Mouse (Mus musculus) embryonic facial prominence, embryonic 13.5 days (tissue): ENCODE measurements around the gene Adgrb3. TPM values are rescaled to one million over a fixed set of nuclear protein-coding genes. Genes with fewer than 3 reads are reported as not detected.

Source experiments
- ATAC-seq: fragments of 200-750 bp; cut with Nextera tagmentation; 2 replicates; pipeline ENCODE4 v1.8.0; 2017; ENCODE audit warnings: low read depth; ENCODE audit not compliant: insufficient number of reproducible peaks, insufficient read depth, low FRiP score, low TSS enrichment
- H3K27ac ChIP-seq: fragments of 300-500 bp; sonication (generic); 2 replicates; pipeline ENCODE4 v1.5.1; 2015; ENCODE audit warnings: moderate library complexity, mild to moderate bottlenecking, inconsistent platforms
- H3K27me3 ChIP-seq: fragments of 300-500 bp; sonication (generic); 2 replicates; pipeline ENCODE4 v1.6.1; 2015; ENCODE audit warnings: mild to moderate bottlenecking, inconsistent platforms
- H3K36me3 ChIP-seq: fragments of 300-500 bp; sonication (generic); 2 replicates; pipeline ENCODE4 v1.6.1; 2015; ENCODE audit warnings: mild to moderate bottlenecking, inconsistent platforms
- H3K4me1 ChIP-seq: fragments of 300-500 bp; sonication (generic); 2 replicates; pipeline ENCODE4 v1.6.1; 2015; ENCODE audit warnings: inconsistent platforms
- H3K4me2 ChIP-seq: fragments of 300-500 bp; sonication (generic); 2 replicates; pipeline ENCODE4 v1.6.1; 2015; ENCODE audit warnings: moderate library complexity, mild to moderate bottlenecking, inconsistent platforms
- H3K4me3 ChIP-seq: fragments of 300-500 bp; sonication (generic); 2 replicates; pipeline ENCODE4 v1.5.1; 2015; ENCODE audit warnings: mild to moderate bottlenecking, inconsistent platforms
- H3K9ac ChIP-seq: fragments of 300-500 bp; sonication (generic); 2 replicates; pipeline ENCODE4 v1.6.1; 2015; ENCODE audit warnings: mild to moderate bottlenecking, inconsistent platforms
- H3K9me3 ChIP-seq: fragments of 300-500 bp; sonication (generic); 2 replicates; pipeline ENCODE4 v1.6.1; 2016; ENCODE audit warnings: inconsistent platforms
- WGBS: fragments of 180-500 bp; shearing (Covaris S2); methylation state at CpG from one replicate; pipeline ENCODE4 v1.1.7; 2015; ENCODE audit warnings: mixed read lengths; 5-methylcytosine and 5-hydroxymethylcytosine counted together
- polyA plus RNA-seq: library from polyadenylated mRNA; unstranded; fragments of >200 nt; fragmentation: Nextera tagmentation; extraction: Ambion mirVana; gene quantifications from 2 replicates; pipeline ENCODE4 v1.2.1, GENCODE M21; 2015

Adgrb3 gene
- polyA plus RNA-seq, 1 experiment from 2014 or later, result 1.7 TPM

GRCm38 (mm10) chr1:25826771-25827170 lies 2.7 kb downstream of the Adgrb3 start:
- WGBS, result 5% methylated on average over 7 of the region's 7 CpGs
- Histone ChIP-seq H3K27ac (no peak overlapping the region), H3K9ac (no peak overlapping the region), H3K27me3 (peaks cover 62% of the 10 kb centered on the region), H3K9me3 (no peaks in the 10 kb centered on the region), H3K36me3 (no peaks in the 10 kb centered on the region), H3K4me2 (peak overlapping the region; percentile 9; the same call in 1 of the 2 replicates), H3K4me1 (peaks cover 11% of the 10 kb centered on the region; the same call in 1 of the 2 replicates), H3K4me3 (no peak overlapping the region)
- ATAC-seq, result no peak

DNA sequence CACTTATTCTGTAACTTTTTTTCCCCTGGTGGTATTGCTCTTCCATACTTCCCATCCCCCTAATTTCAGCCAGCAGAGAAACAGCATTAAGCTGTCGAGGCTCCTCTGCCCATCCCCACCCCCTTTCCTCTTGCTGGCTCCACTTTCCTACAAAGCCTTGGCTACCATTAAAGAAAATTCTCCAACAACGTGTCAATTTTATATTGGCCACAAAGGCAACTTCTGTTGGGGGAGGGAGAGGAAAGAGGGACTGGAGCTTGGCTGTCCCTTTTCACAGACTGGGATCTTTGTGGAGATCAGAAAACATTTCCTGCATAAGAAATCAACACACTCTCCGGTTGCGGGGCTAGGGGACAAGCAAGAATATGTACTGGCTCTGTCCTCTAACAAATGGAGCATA lies 4.9 kb downstream of the Adgrb3 start:
- Histone ChIP-seq H3K4me1 (peaks cover 8% of the 10 kb centered on the region; the same call in 1 of the 2 replicates), H3K9ac (no peak overlapping the region), H3K36me3 (no peaks in the 10 kb centered on the region), H3K27me3 (peaks cover 41% of the 10 kb centered on the region), H3K4me3 (no peak overlapping the region), H3K9me3 (no peaks in the 10 kb centered on the region), H3K4me2 (no peak overlapping the region), H3K27ac (no peak overlapping the region)
- no peak for ATAC-seq
- 30% methylated on average over 4 of the region's 4 CpGs for WGBS

- Histone ChIP-seq H3K27ac (no peak overlapping the region), H3K27me3 (peaks cover 34% of the 10 kb centered on the region), H3K4me2 (no peak overlapping the region), H3K36me3 (no peaks in the 10 kb centered on the region), H3K9me3 (no peaks in the 10 kb centered on the region), H3K9ac (no peak overlapping the region), H3K4me1 (peaks cover 2% of the 10 kb centered on the region; the same call in 1 of the 2 replicates), H3K4me3 (no peak overlapping the region)
- no peak for ATAC-seq
- WGBS, result 65% methylated on average over 10 of the region's 10 CpGs
These were observed 5.5 kb downstream of the Adgrb3 start for GRCm38 (mm10) chr1:25823961-25824360.

- Histone ChIP-seq H3K4me3 (no peak overlapping the region), H3K27ac (no peak overlapping the region), H3K36me3 (no peaks in the 10 kb centered on the region), H3K9me3 (no peaks in the 10 kb centered on the region), H3K4me2 (no peak overlapping the region), H3K4me1 (no peaks in the 10 kb centered on the region), H3K27me3 (no peaks in the 10 kb centered on the region), H3K9ac (no peak overlapping the region)
- no peak for ATAC-seq
- 56% methylated on average over 1 of the region's 1 CpGs for WGBS
These were observed 14.0 kb downstream of the Adgrb3 start for GRCm38 (mm10) chr1:25815491-25815890.

DNA sequence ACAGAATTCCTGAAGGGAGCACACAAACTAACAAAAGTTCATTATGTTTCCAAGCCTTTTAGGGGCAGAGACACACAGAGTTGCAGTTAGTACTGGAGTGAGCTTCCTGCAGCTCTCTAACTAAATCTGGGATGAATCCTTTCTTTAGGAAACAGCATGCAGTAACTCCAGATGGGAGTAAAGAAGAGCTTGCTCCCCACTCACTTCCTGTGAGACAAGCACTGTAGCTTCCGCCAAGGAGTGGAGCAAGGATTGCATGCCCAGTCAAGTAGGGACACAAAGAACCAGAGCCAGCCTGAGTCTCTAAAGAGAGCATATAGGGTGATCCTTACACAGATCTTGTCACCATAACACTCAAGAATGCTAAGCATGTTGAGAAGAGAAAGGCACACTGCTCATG lies 50.7 kb downstream of the Adgrb3 start:
- 57% methylated on average over 1 of the region's 1 CpGs for WGBS
- Histone ChIP-seq H3K27ac (no peak overlapping the region), H3K4me3 (no peak overlapping the region), H3K4me1 (no peaks in the 10 kb centered on the region), H3K9me3 (no peaks in the 10 kb centered on the region), H3K27me3 (no peaks in the 10 kb centered on the region), H3K4me2 (no peak overlapping the region), H3K9ac (no peak overlapping the region), H3K36me3 (no peaks in the 10 kb centered on the region)
- no peak for ATAC-seq

- Histone ChIP-seq H3K4me3 (no peak overlapping the region), H3K4me1 (no peaks in the 10 kb centered on the region), H3K36me3 (no peaks in the 10 kb centered on the region), H3K27me3 (no peaks in the 10 kb centered on the region), H3K9me3 (no peaks in the 10 kb centered on the region), H3K4me2 (no peak overlapping the region), H3K9ac (no peak overlapping the region), H3K27ac (no peak overlapping the region)
- no peak for ATAC-seq
- WGBS, result 90% methylated on average over 4 of the region's 4 CpGs
These were observed 52.0 kb downstream of the Adgrb3 start for GRCm38 (mm10) chr1:25777459-25777858.

- Histone ChIP-seq H3K9ac (no peak overlapping the region), H3K27ac (no peak overlapping the region), H3K4me2 (no peak overlapping the region), H3K36me3 (no peaks in the 10 kb centered on the region), H3K4me3 (no peak overlapping the region), H3K9me3 (no peaks in the 10 kb centered on the region), H3K27me3 (no peaks in the 10 kb centered on the region), H3K4me1 (no peaks in the 10 kb centered on the region)
- no peak for ATAC-seq
- WGBS, result 88% methylated on average over 3 of the region's 3 CpGs
These were observed 53.9 kb downstream of the Adgrb3 start for GRCm38 (mm10) chr1:25775440-25776130.

- Histone ChIP-seq H3K27me3 (no peaks in the 10 kb centered on the region), H3K9me3 (no peaks in the 10 kb centered on the region), H3K36me3 (no peaks in the 10 kb centered on the region), H3K27ac (no peak overlapping the region), H3K4me1 (no peaks in the 10 kb centered on the region), H3K9ac (no peak overlapping the region), H3K4me3 (no peak overlapping the region), H3K4me2 (no peak overlapping the region)
- no peak for ATAC-seq
- WGBS, result 71% methylated on average over 2 of the region's 2 CpGs
These were observed 60.5 kb downstream of the Adgrb3 start for GRCm38 (mm10) chr1:25768958-25769357.

DNA sequence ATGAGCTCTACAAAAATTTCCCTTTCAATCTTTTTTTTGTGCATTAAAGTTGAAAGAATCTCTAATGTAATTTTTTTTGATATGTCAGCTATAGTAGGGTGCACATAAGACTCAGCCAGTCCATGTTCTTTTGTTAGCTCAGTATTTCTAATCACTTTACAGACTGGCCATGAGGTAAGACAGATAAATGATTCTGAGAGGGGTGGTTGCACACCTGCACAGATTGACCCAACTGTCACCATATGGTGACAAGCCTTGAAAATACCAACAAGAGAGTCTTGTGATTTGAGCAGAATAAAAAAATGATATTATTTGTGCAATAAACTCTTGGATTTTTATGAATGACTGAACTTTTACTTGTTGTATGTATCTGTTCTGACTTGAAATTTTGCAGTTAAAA lies 74.2 kb downstream of the Adgrb3 start:
- H3K4me1 ChIP-seq, result no peaks in the 10 kb centered on the region
- H3K9me3 ChIP-seq, result no peaks in the 10 kb centered on the region
- no peak overlapping the region for H3K9ac ChIP-seq
- no peak for ATAC-seq
- H3K36me3 ChIP-seq, result no peaks in the 10 kb centered on the region
- no peak overlapping the region for H3K27ac ChIP-seq
- no peak overlapping the region for H3K4me2 ChIP-seq
- no peaks in the 10 kb centered on the region for H3K27me3 ChIP-seq
- H3K4me3 ChIP-seq, result no peak overlapping the region

- Histone ChIP-seq H3K4me3 (no peak overlapping the region), H3K27me3 (no peaks in the 10 kb centered on the region), H3K9ac (no peak overlapping the region), H3K9me3 (no peaks in the 10 kb centered on the region), H3K4me1 (no peaks in the 10 kb centered on the region), H3K36me3 (no peaks in the 10 kb centered on the region), H3K27ac (no peak overlapping the region), H3K4me2 (no peak overlapping the region)
- no peak for ATAC-seq
- 73% methylated on average over 4 of the region's 4 CpGs for WGBS
These were observed 75.0 kb downstream of the Adgrb3 start for GRCm38 (mm10) chr1:25754528-25754927.

DNA sequence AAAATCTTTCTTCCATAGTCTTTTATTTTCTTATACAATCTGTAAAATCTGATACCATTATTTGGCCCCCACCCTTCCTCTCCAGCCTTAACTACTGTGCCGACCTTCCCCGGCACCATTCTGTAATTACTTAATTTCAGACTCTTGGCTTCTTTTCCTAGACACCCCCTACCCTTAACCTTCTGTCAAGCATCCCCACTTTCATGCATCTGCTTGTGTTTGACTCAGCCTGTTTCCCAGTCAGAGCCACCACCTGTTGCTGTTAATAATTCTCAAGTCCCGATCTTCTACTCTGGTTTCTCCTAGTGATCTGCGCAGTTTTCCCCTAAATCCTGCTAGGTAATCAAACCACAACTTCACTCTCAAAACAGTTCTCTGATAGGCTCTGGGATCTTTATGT lies 83.9 kb downstream of the Adgrb3 start:
- WGBS, result 66% methylated on average over 4 of the region's 4 CpGs
- Histone ChIP-seq H3K9me3 (no peaks in the 10 kb centered on the region), H3K27ac (no peak overlapping the region), H3K4me2 (no peak overlapping the region), H3K27me3 (no peaks in the 10 kb centered on the region), H3K4me3 (no peak overlapping the region), H3K9ac (no peak overlapping the region), H3K4me1 (no peaks in the 10 kb centered on the region), H3K36me3 (no peaks in the 10 kb centered on the region)
- no peak for ATAC-seq

DNA sequence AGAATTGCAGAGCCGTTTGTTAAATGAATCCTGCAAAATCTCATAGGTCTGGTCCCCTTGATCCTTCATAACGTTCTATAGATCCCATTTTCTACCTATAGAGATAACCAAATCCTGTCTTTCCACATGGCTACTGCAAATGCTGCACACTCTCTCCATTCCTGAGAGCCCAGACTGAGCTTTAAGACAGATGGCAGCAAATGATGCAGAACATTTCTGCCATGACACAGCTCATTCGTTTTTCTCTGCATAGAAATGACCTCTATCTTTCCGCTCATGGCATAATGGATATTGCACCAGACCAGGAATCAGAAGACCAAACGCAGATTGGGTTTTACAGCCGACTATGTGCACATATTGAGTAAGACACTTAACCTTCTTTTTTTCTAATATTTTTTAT lies 84.8 kb downstream of the Adgrb3 start:
- ATAC-seq, result no peak
- H3K36me3 ChIP-seq, result no peaks in the 10 kb centered on the region
- H3K4me3 ChIP-seq, result no peak overlapping the region
- no peak overlapping the region for H3K9ac ChIP-seq
- H3K4me2 ChIP-seq, result no peak overlapping the region
- H3K27ac ChIP-seq, result no peak overlapping the region
- H3K9me3 ChIP-seq, result no peaks in the 10 kb centered on the region
- WGBS, result 82% methylated on average over 6 of the region's 6 CpGs
- no peaks in the 10 kb centered on the region for H3K4me1 ChIP-seq
- H3K27me3 ChIP-seq, result no peaks in the 10 kb centered on the region
